Mouse (Mus musculus) small intestine, adult 2 months (tissue): Measurements from ENCODE around the gene Nbea.

ENCODE experiments used
- CTCF ChIP-seq: fragments of 200-500 bp; IDR thresholded peaks from 2 replicates; pipeline ENCODE4 v1.5.1; 2012; ENCODE audit warnings: low read depth, mild to moderate bottlenecking, control low read depth, inconsistent platforms, low read length, moderate library complexity, mixed read lengths; ENCODE audit not compliant: insufficient replicate concordance, insufficient read length; ENCODE audit errors: extremely low read depth
- POLR2A ChIP-seq: fragments of 200-500 bp; IDR thresholded peaks from 2 replicates; pipeline ENCODE4 v1.6.1; 2012; ENCODE audit warnings: low read depth, mild to moderate bottlenecking, control low read depth, inconsistent platforms, low read length, moderate library complexity

GRCm38 (mm10) chr3:56181025-56181424 is 2.5 kb downstream of the Nbea start:
- TF ChIP-seq POLR2A, result no peak
- no peak for TF ChIP-seq CTCF
